Mouse (Mus musculus): Measurements from ENCODE around the gene Ptprn2.

Gene Ptprn2

GRCm38 (mm10) chr12:117305625-117306105 is 820.1 kb downstream of the Ptprn2 start:
- DNase-seq (ENCODE audit: low read depth, low spot score), result no peak

- no peak for DNase-seq (ENCODE audit: low read depth, low spot score)
These were observed 826.6 kb downstream of the Ptprn2 start for GRCm38 (mm10) chr12:117312079-117312478.

- DNase-seq (ENCODE audit: low read depth, low spot score), result no peak
These were observed 829.5 kb downstream of the Ptprn2 start for GRCm38 (mm10) chr12:117314987-117315386.

GRCm38 (mm10) chr12:117315661-117316060 is 830.1 kb downstream of the Ptprn2 start:
- DNase-seq (ENCODE audit: low read depth, low spot score), result no peak

- no peak for DNase-seq (ENCODE audit: low read depth, low spot score)
These were observed 832.7 kb downstream of the Ptprn2 start for GRCm38 (mm10) chr12:117318229-117318628.

- DNase-seq (ENCODE audit: low read depth, low spot score), result no peak
These were observed 837.5 kb downstream of the Ptprn2 start for GRCm38 (mm10) chr12:117323017-117323416.
